Mouse (Mus musculus) hindbrain, embryonic 11.5 days (tissue): ENCODE results near the gene Tiparp. TPM values are rescaled to one million over a fixed set of nuclear protein-coding genes. Genes with fewer than 3 reads are reported as not detected.

ENCODE experiments used
- ATAC-seq: fragments of 200-750 bp; cut with Nextera tagmentation; 2 replicates; pipeline ENCODE4 v1.8.0; 2017; ENCODE audit warnings: mild to moderate bottlenecking, moderate TSS enrichment, moderate library complexity; ENCODE audit not compliant: low FRiP score
- DNase-seq: peaks from one replicate; pipeline ENCODE4 v3.0.0-alpha.2; 2015; ENCODE audit warnings: low spot score
- H3K27ac ChIP-seq: fragments of 300-500 bp; sonication (generic); 2 replicates; pipeline ENCODE4 v1.5.1; 2014; ENCODE audit warnings: mild to moderate bottlenecking, low read depth, low read length
- H3K27me3 ChIP-seq: fragments of 300-500 bp; sonication (generic); 2 replicates; pipeline ENCODE4 v1.6.1; 2014; ENCODE audit warnings: mild to moderate bottlenecking, low read length, moderate library complexity, mixed read lengths; ENCODE audit not compliant: control insufficient read depth, insufficient read depth
- H3K36me3 ChIP-seq: fragments of 300-500 bp; sonication (generic); 2 replicates; pipeline ENCODE4 v1.6.1; 2014; ENCODE audit warnings: mild to moderate bottlenecking, low read length, moderate library complexity, mixed read lengths; ENCODE audit not compliant: control insufficient read depth, insufficient read depth
- H3K4me1 ChIP-seq: fragments of 300-500 bp; sonication (generic); replicated peaks from 2 replicates; pipeline ENCODE4 v1.6.1; 2014; ENCODE audit warnings: low read length, mixed read lengths; ENCODE audit not compliant: control insufficient read depth, insufficient read depth
- H3K4me2 ChIP-seq: fragments of 300-500 bp; sonication (generic); replicated peaks from 2 replicates; pipeline ENCODE4 v1.6.1; 2014; ENCODE audit warnings: mild to moderate bottlenecking, low read depth, low read length
- H3K4me3 ChIP-seq: fragments of 300-500 bp; sonication (generic); 2 replicates; pipeline ENCODE4 v1.5.1; 2014; ENCODE audit warnings: low read depth, low read length
- H3K9ac ChIP-seq: fragments of 300-500 bp; sonication (generic); 2 replicates; pipeline ENCODE4 v1.6.1; 2014; ENCODE audit warnings: low read depth, low read length
- H3K9me3 ChIP-seq: fragments of 300-500 bp; sonication (generic); 2 replicates; pipeline ENCODE4 v1.6.1; 2016; ENCODE audit warnings: low read length; ENCODE audit not compliant: control insufficient read depth
- WGBS: fragments of 180-500 bp; shearing (Covaris S2); extraction: QIAGEN DNeasy Blood & Tissue Kit; methylation state at CpG from one replicate; pipeline ENCODE4 v1.1.7; 2014; 5-methylcytosine and 5-hydroxymethylcytosine counted together
- polyA plus RNA-seq: library from polyadenylated mRNA; unstranded; fragments of >200 nt; fragmentation: Nextera tagmentation; extraction: Ambion mirVana; gene quantifications from 2 replicates; pipeline ENCODE4 v1.2.1, GENCODE M21; 2014

Tiparp gene
- polyA plus RNA-seq, 1 experiment from 2014 or later, result 41.1 TPM

GRCm38 (mm10) chr3:65585291-65585690 is 57.1 kb downstream of the Tiparp start:
- no peak for DNase-seq

DNA sequence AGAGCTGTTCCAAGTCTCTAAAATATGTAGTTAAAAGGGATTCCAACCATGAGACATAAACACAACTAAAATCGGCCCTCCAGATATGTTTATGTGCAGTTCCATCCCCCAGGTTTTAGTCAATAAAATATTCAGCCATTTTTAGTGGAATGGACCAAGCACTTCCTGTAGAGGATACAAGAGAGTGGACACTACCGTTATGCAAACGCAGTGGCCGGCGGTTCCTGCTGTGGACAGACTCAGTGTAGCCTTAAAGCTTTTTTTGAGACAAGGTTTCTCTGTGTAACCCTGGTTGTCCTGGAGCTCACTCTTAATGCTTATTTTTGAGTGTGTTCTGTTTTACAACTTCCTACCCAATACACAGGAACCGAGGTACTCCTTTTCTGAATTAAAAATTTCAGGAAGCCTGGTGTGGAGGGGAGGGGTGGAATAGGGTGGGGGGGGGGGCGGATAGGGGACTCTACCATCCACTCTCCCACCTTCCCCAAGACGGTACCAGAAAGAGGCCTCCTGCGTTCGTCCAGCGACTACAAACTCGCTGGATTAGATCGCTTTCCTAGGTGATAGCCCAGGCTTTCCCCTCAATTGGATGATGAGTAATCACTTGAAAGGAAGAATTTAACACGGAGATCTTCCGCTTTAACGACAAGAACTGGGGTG is 57.7 kb downstream of the Tiparp start:
- H3K4me2 ChIP-seq, result peak overlapping the region; percentile 40
- peak overlapping the region; percentile 8 for H3K4me3 ChIP-seq
- H3K27me3 ChIP-seq, result no peaks in the 10 kb centered on the region
- H3K9me3 ChIP-seq, result no peaks in the 10 kb centered on the region
- DNase-seq (no peak), ATAC-seq (peak; percentile 56; the same call in 1 of the 2 replicates)
- H3K27ac ChIP-seq, result no peak overlapping the region
- no peak overlapping the region for H3K9ac ChIP-seq
- WGBS, result 40% methylated on average over 16 of the region's 16 CpGs
- H3K4me1 ChIP-seq, result 0 out of 2 replicates have a peak, but pooled peaks cover 2% of the 10 kb centered on the region
- no peaks in the 10 kb centered on the region for H3K36me3 ChIP-seq

More at GRCm38 (mm10) chr3:65585291-65585690, 57.1 kb downstream of the Tiparp start:
- H3K4me3 ChIP-seq, result no peak overlapping the region
- no peaks in the 10 kb centered on the region for H3K9me3 ChIP-seq
- ATAC-seq, result peak; percentile 47
- 67% methylated on average over 8 of the region's 8 CpGs for WGBS
- no peak overlapping the region for H3K27ac ChIP-seq
- H3K4me1 ChIP-seq, result 0 out of 2 replicates have a peak, but pooled peaks cover 2% of the 10 kb centered on the region
- no peak overlapping the region for H3K9ac ChIP-seq
- no peaks in the 10 kb centered on the region for H3K36me3 ChIP-seq
- H3K4me2 ChIP-seq, result no peak overlapping the region
- H3K27me3 ChIP-seq, result no peaks in the 10 kb centered on the region

DNA sequence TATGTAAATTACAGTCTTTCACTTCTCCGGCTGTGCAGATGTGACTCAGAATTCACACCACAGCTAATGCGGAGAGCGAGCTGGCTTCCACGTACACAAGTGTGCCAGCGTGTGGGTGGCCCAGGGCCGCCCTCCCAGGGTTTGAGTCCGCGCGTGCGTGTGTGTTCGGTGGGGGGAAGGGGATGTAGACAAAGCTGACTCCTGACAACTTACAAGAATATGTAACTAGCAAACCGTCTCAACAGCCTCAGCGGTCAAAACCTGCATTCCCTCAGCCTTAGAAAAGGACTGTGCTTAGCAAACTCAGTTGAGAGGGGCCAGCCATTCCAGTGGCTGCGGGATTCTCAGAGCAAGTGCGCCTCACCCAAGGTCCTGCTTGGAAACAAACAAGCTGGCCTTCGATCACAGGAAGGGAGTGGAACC is 58.3 kb downstream of the Tiparp start:
- Histone ChIP-seq H3K4me1 (0 out of 2 replicates have a peak, but pooled peaks cover 2% of the 10 kb centered on the region), H3K9ac (peak overlapping the region; percentile 24; the same call in 1 of the 2 replicates), H3K9me3 (no peaks in the 10 kb centered on the region), H3K4me2 (peak overlapping the region; percentile 40), H3K4me3 (peak overlapping the region; percentile 8), H3K27me3 (no peaks in the 10 kb centered on the region), H3K36me3 (no peaks in the 10 kb centered on the region), H3K27ac (no peak overlapping the region)
- WGBS, result 3% methylated on average over 16 of the region's 16 CpGs
- peak; percentile 67; the same call in 1 of the 2 replicates for ATAC-seq
- peak; percentile 73 for DNase-seq

GRCm38 (mm10) chr3:65586966-65587365 is 58.8 kb downstream of the Tiparp start:
- Histone ChIP-seq H3K4me2 (no peak overlapping the region), H3K27ac (no peak overlapping the region), H3K9me3 (no peaks in the 10 kb centered on the region), H3K36me3 (no peaks in the 10 kb centered on the region), H3K9ac (no peak overlapping the region), H3K4me3 (no peak overlapping the region; the same call in 1 of the 2 replicates), H3K4me1 (0 out of 2 replicates have a peak, but pooled peaks cover 2% of the 10 kb centered on the region), H3K27me3 (no peaks in the 10 kb centered on the region)
- WGBS, result 56% methylated on average over 2 of the region's 2 CpGs
- ATAC-seq (no peak), DNase-seq (no peak)

- no peak for DNase-seq
- ATAC-seq, result no peak
- Histone ChIP-seq H3K27ac (no peak overlapping the region), H3K4me1 (0 out of 2 replicates have a peak, but pooled peaks cover 2% of the 10 kb centered on the region), H3K36me3 (no peaks in the 10 kb centered on the region), H3K27me3 (no peaks in the 10 kb centered on the region), H3K4me2 (no peak overlapping the region), H3K9ac (no peak overlapping the region), H3K4me3 (no peak overlapping the region), H3K9me3 (no peaks in the 10 kb centered on the region)
- 66% methylated on average over 3 of the region's 3 CpGs for WGBS
Measured at GRCm38 (mm10) chr3:65588424-65588823, 60.2 kb downstream of the Tiparp start.

DNA sequence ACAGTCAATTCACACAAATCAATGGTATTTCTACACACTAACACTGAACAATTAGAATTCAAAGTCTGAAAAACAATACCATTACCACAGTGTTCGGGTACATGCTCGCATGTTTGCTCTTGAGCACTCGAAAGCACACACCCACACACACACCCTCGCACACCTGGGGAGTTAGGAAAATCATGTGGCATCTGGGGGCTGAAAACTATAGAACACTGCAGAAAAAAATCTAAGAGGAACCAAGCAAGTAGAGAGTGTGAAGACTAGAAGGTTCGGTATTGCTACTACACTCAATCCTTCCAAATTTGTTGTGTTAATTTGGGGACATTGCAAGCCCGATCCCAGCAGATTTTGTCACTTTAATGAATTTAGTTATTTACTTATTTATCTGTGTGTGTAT is 64.6 kb downstream of the Tiparp start:
- Histone ChIP-seq H3K4me3 (no peak overlapping the region), H3K9me3 (no peaks in the 10 kb centered on the region), H3K36me3 (no peaks in the 10 kb centered on the region), H3K27ac (no peak overlapping the region), H3K9ac (no peak overlapping the region), H3K4me2 (no peak overlapping the region), H3K4me1 (no peaks in the 10 kb centered on the region), H3K27me3 (no peaks in the 10 kb centered on the region)
- ATAC-seq, result no peak
- no peak for DNase-seq
- WGBS, result 93% methylated on average over 6 of the region's 6 CpGs

- Histone ChIP-seq H3K27me3 (no peaks in the 10 kb centered on the region), H3K4me3 (no peak overlapping the region), H3K9ac (no peak overlapping the region), H3K36me3 (no peaks in the 10 kb centered on the region), H3K4me1 (no peaks in the 10 kb centered on the region), H3K4me2 (no peak overlapping the region), H3K9me3 (no peaks in the 10 kb centered on the region), H3K27ac (no peak overlapping the region)
- DNase-seq, result no peak
- ATAC-seq, result no peak
Measured at GRCm38 (mm10) chr3:65594493-65594892, 66.3 kb downstream of the Tiparp start.

- Histone ChIP-seq H3K9me3 (no peaks in the 10 kb centered on the region), H3K27ac (no peak overlapping the region), H3K4me3 (no peak overlapping the region), H3K36me3 (no peaks in the 10 kb centered on the region), H3K9ac (no peak overlapping the region), H3K4me1 (no peaks in the 10 kb centered on the region), H3K4me2 (no peak overlapping the region), H3K27me3 (no peaks in the 10 kb centered on the region)
- WGBS, result 88% methylated on average over 3 of the region's 3 CpGs
- ATAC-seq (no peak), DNase-seq (no peak)
Measured at GRCm38 (mm10) chr3:65595196-65595595, 67.0 kb downstream of the Tiparp start.
